Mouse (Mus musculus): ENCODE measurements around the gene Pip5k1c.

- peak; percentile 66; the same call in 1 of the 2 replicates for TF ChIP-seq CTCF (IDR thresholded peaks at IDR 0.05; ENCODE audit: insufficient read depth, low read depth, low read length)
- TF ChIP-seq POLR2A (IDR thresholded peaks at IDR 0.05; ENCODE audit: insufficient read depth, low read depth, low read length) = no peak
These were observed 4.2 kb upstream of the Pip5k1c start for GRCm38 (mm10) chr10:81288601-81289000.

Data from olfactory bulb, adult 2 months (tissue).